Mouse (Mus musculus) liver, postnatal 0 days (tissue): ENCODE measurements around the gene 4932438H23Rik.

ENCODE experiments used
- CTCF ChIP-seq: sonication (generic); IDR thresholded peaks from 2 replicates; pipeline ENCODE4 v1.5.1; 2016; ENCODE audit warnings: antibody characterized with exemption, low read depth
- EP300 ChIP-seq: IDR thresholded peaks from 2 replicates; pipeline ENCODE4 v1.6.1; 2016; ENCODE audit warnings: antibody characterized with exemption, low read depth, mild to moderate bottlenecking

DNA sequence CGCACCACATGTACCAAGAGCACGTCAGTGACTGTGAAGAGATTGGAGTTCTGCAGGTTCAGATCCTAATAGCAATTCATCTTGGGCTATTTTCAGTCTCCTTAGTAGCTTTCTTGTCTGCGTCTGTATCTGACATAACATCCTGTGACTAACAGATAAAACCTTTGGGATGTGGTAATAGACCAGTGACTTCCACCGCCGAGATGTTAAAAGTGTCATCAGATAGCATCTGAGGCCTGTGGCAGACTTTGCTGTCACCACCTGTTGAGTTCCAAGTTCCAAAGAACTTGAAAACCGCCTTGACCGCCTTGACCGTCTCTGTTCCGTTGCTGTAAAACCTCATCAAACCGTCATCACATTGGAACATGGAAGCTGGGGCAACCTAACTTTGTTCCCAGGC lies 31.1 kb downstream of the 4932438H23Rik start:
- TF ChIP-seq CTCF (no peak), EP300 (no peak)
